Mouse (Mus musculus) CH12.LX (cell line): Measurements from ENCODE around the gene Rev3l. TPM values are rescaled to one million over a fixed set of nuclear protein-coding genes. Genes with fewer than 3 reads are reported as not detected.

ENCODE experiments used
- DNase-seq: peaks from one replicate; pipeline ENCODE4 v3.0.0-alpha.2; 2013; ENCODE audit errors: extremely low read depth
- H3K27ac ChIP-seq: 2 replicates; pipeline ENCODE4 v1.5.1; 2012; ENCODE audit warnings: low read depth, mild to moderate bottlenecking, control low read depth, moderate library complexity; ENCODE audit not compliant: insufficient read depth
- H3K27me3 ChIP-seq: replicated peaks from 2 replicates; pipeline ENCODE3; 2012; ENCODE audit warnings: inconsistent platforms
- H3K36me3 ChIP-seq, 2 experiments: replicated peaks in 1 of 2; 2 replicates each; pipeline versions ENCODE3 to v1.6.1; 2012; ENCODE audit warnings: inconsistent platforms in 1 of 2, low read length in 1 of 2, mild to moderate bottlenecking in 1 of 2, mixed read lengths in 1 of 2, moderate library complexity in 1 of 2; ENCODE audit not compliant: control insufficient read depth in 1 of 2, insufficient read depth in 1 of 2
- H3K4me1 ChIP-seq, 2 experiments: 2 replicates each; pipeline ENCODE4 v1.6.1; 2012; ENCODE audit warnings: inconsistent platforms in 1 of 2, moderate library complexity in 1 of 2; ENCODE audit not compliant: insufficient read depth in 2 of 2, control insufficient read depth in 1 of 2
- H3K4me2 ChIP-seq: 2 replicates; pipeline ENCODE4 v1.6.1; 2012; ENCODE audit warnings: low read depth, mild to moderate bottlenecking, control low read depth; ENCODE audit not compliant: poor library complexity, insufficient read depth, severe bottlenecking
- H3K4me3 ChIP-seq, 3 experiments: fragments of 150-350 bp in 1 of 3; sonication (generic) in 1 of 3; replicated peaks in 1 of 3; 2 replicates each; pipeline versions ENCODE3 to v1.5.1; 2011 to 2012; ENCODE audit warnings: low read depth in 2 of 3, low read length in 2 of 3, mild to moderate bottlenecking in 2 of 3, moderate library complexity in 2 of 3, control low read depth in 1 of 3, improper control_type of control experiment in 1 of 3, inconsistent platforms in 1 of 3, mixed read lengths in 1 of 3; ENCODE audit not compliant: poor library complexity in 1 of 3
- H3K79me2 ChIP-seq: replicated peaks from 2 replicates; pipeline ENCODE4 v1.6.1; 2012; ENCODE audit warnings: mild to moderate bottlenecking, moderate library complexity; ENCODE audit not compliant: control insufficient read depth, poor library complexity, insufficient read depth, severe bottlenecking; ENCODE audit errors: extremely low read depth
- H3K9ac ChIP-seq: 2 replicates; pipeline ENCODE4 v1.6.1; 2012; ENCODE audit warnings: low read depth, mild to moderate bottlenecking, control low read depth, moderate library complexity; ENCODE audit not compliant: insufficient read depth
- H3K9me3 ChIP-seq: replicated peaks from 2 replicates; pipeline ENCODE3; 2012; ENCODE audit warnings: low read length, inconsistent platforms, mixed read lengths
- CTCF ChIP-seq, 2 experiments: IDR thresholded peaks in 1 of 2; conservative IDR thresholded peaks in 1 of 2; 2 replicates each; pipeline ENCODE4 v1.5.1; 2011 to 2012; ENCODE audit warnings: low read depth in 2 of 2, low read length in 2 of 2, improper control_type of control experiment in 1 of 2, inconsistent platforms in 1 of 2, mild to moderate bottlenecking in 1 of 2, moderate library complexity in 1 of 2
- ELF1 ChIP-seq: IDR thresholded peaks from 2 replicates; pipeline ENCODE4 v1.6.1; 2014; ENCODE audit warnings: low read depth, mild to moderate bottlenecking, inconsistent platforms, low read length, improper control_type of control experiment
- EP300 ChIP-seq: IDR thresholded peaks from 2 replicates; pipeline ENCODE4 v1.6.1; 2011; ENCODE audit warnings: low read length, improper control_type of control experiment
- HCFC1 ChIP-seq: IDR thresholded peaks from 2 replicates; pipeline ENCODE4 v1.6.1; 2012; ENCODE audit warnings: low read depth, mild to moderate bottlenecking, inconsistent platforms, low read length, improper control_type of control experiment
- IRF4 ChIP-seq: IDR thresholded peaks from 2 replicates; pipeline ENCODE4 v1.6.1; 2014; ENCODE audit warnings: low read depth, mild to moderate bottlenecking, inconsistent platforms, low read length, improper control_type of control experiment
- JUND ChIP-seq: conservative IDR thresholded peaks from 2 replicates; pipeline ENCODE4 v1.6.1; 2011; ENCODE audit warnings: low read depth, low read length, improper control_type of control experiment
- KAT2A ChIP-seq: IDR thresholded peaks from 2 replicates; pipeline ENCODE4 v1.6.1; 2012; ENCODE audit warnings: low read length, improper control_type of control experiment, inconsistent platforms; ENCODE audit not compliant: insufficient replicate concordance
- MAFK ChIP-seq: IDR thresholded peaks from 2 replicates; pipeline ENCODE4 v1.6.1; 2011; ENCODE audit warnings: low read length, improper control_type of control experiment; ENCODE audit not compliant: insufficient replicate concordance
- MAX ChIP-seq: IDR thresholded peaks from 2 replicates; pipeline ENCODE4 v1.6.1; 2011; ENCODE audit warnings: low read length, improper control_type of control experiment
- MAZ ChIP-seq: IDR thresholded peaks from 2 replicates; pipeline ENCODE4 v1.6.1; 2012; ENCODE audit warnings: low read depth, mild to moderate bottlenecking, inconsistent platforms, low read length, improper control_type of control experiment, moderate library complexity
- MXI1 ChIP-seq: IDR thresholded peaks from 2 replicates; pipeline ENCODE4 v1.6.1; 2011; ENCODE audit warnings: mild to moderate bottlenecking, low read depth, low read length, improper control_type of control experiment
- MYC ChIP-seq: IDR thresholded peaks from 2 replicates; pipeline ENCODE4 v1.6.1; 2011; ENCODE audit warnings: low read depth, mild to moderate bottlenecking, improper control_type of control experiment, low read length
- NELFE ChIP-seq: IDR thresholded peaks from 2 replicates; pipeline ENCODE4 v1.6.1; 2011; ENCODE audit warnings: low read depth, low read length, improper control_type of control experiment
- PAX5 ChIP-seq: IDR thresholded peaks from 2 replicates; pipeline ENCODE4 v1.6.1; 2012; ENCODE audit warnings: low read length, inconsistent platforms, mixed read lengths
- POLR2A ChIP-seq: IDR thresholded peaks from 2 replicates; pipeline ENCODE4 v1.6.1; 2011; ENCODE audit warnings: low read depth, mild to moderate bottlenecking, improper control_type of control experiment, low read length
- POLR2AphosphoS2 ChIP-seq: IDR thresholded peaks from 2 replicates; pipeline ENCODE4 v1.6.1; 2011; ENCODE audit warnings: low read depth, low read length, improper control_type of control experiment
- RAD21 ChIP-seq: IDR thresholded peaks from 2 replicates; pipeline ENCODE4 v1.6.1; 2011; ENCODE audit warnings: low read depth, mild to moderate bottlenecking, low read length, improper control_type of control experiment, moderate library complexity
- TBP ChIP-seq: conservative IDR thresholded peaks from 2 replicates; pipeline ENCODE4 v1.6.1; 2011; ENCODE audit warnings: low read depth, low read length, improper control_type of control experiment
- TCF12 ChIP-seq: IDR thresholded peaks from 2 replicates; pipeline ENCODE4 v1.6.1; 2014; ENCODE audit warnings: low read depth, mild to moderate bottlenecking, inconsistent platforms, low read length, improper control_type of control experiment
- USF2 ChIP-seq: conservative IDR thresholded peaks from 2 replicates; pipeline ENCODE4 v1.6.1; 2011; ENCODE audit warnings: low read depth, low read length, improper control_type of control experiment
- ZKSCAN1 ChIP-seq: IDR thresholded peaks from 2 replicates; pipeline ENCODE4 v1.6.1; 2012; ENCODE audit warnings: low read depth, inconsistent platforms, low read length, improper control_type of control experiment, borderline replicate concordance
- dilution Hi-C: fragments of 300-500 bp; cut with MboI; formaldehyde crosslinking; loops from 2 replicates; pipeline ENCODE4 v1.14.3; 2020; ENCODE audit warnings: low sequenced_read_pairs; ENCODE audit not compliant: extremely low pct_unique_long_range_greater_than_20kb, extremely low pct_ligation_motif_present
- in situ Hi-C: fragments of 300-500 bp; cut with MboI; formaldehyde crosslinking; loops from 3 replicates; pipeline ENCODE4 v1.14.3; 2019; ENCODE audit warnings: low sequenced_read_pairs, low pct_ligation_motif_present, low pct_unique_long_range_greater_than_20kb, mixed read lengths
- polyA plus RNA-seq: library from polyadenylated mRNA; unstranded; fragments of >175 nt; gene quantifications from 2 replicates; pipeline ENCODE4 v1.2.1, GENCODE M21; 2012; ENCODE audit warnings: low read depth; ENCODE audit not compliant: insufficient read length
- total RNA-seq, 2 experiments: library from RNA; depleted of rRNA; stranded (reverse); fragments of 300-350 nt in 1 of 2; fragments of >200 nt in 1 of 2; gene quantifications; 2 replicates each; pipeline ENCODE4 v1.2.3; 2012 to 2014

Gene Rev3l
- total and polyA plus RNA-seq, 3 experiments: 11.0 to 18.0 (median 13.9) TPM

- in situ Hi-C loops: no loop called here
- H3K27me3 ChIP-seq: no peaks in the 10 kb centered on the region
- no peak overlapping the region for H3K4me3 ChIP-seq
- TF ChIP-seq RAD21 (peak; percentile 23), HCFC1 (no peak), CTCF (conservative IDR thresholded peaks at IDR 0.05 in 1 of 2, IDR thresholded peaks at IDR 0.05 in 1 of 2; ENCODE audit: low read depth in 2 of 2, low read length in 2 of 2) (peak in 1 of 2 experiments; percentile 26; a peak in 1 of 4 replicates)
- TF ChIP-seq, all 38 proteins: peak for 2
- Histone ChIP-seq H3K27ac (no peak overlapping the region), H3K4me1 (peaks cover 2 to 48% of the 10 kb centered on the region in 2 experiments; a peak in 2 of 4 replicates), H3K4me2 (no peak overlapping the region), H3K9ac (no peak overlapping the region), H3K79me2 (no peaks in the 10 kb centered on the region), H3K9me3 (no peaks in the 10 kb centered on the region), H3K36me3 (no peaks in the 10 kb centered on the region)
- dilution Hi-C loops: no loop called here
- DNase-seq: peak; percentile 63
Observed at GRCm38 (mm10) chr10:39686811-39687210, 45.1 kb upstream of the Rev3l start.

DNA sequence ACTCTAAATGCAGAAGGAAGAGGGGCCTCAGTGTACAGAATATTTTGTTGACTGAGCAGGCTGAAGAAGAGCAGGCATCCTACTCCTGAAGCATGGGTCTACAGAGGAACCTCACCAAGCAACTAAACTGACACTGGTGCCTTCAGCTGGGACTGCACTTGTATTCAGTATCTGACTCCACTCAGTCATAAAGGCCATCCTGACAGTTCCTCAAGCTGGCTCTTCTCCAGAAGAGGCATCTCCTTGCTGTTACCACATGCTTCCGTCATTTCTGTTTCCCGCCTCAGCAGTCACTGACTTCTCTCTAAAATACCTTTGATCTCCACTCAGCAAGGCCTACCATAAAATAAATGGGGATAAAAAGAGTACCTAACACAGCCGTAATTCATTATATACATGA is 44.1 kb upstream of the Rev3l start:
- no peak for TF ChIP-seq TCF12
- TF ChIP-seq ZKSCAN1: no peak
- TF ChIP-seq ELF1: no peak
- no peak for TF ChIP-seq POLR2AphosphoS2
- TF ChIP-seq TBP: no peak
- TF ChIP-seq MYC: no peak
- TF ChIP-seq RAD21: no peak
- no peak for TF ChIP-seq POLR2A
- no peak for TF ChIP-seq IRF4
- TF ChIP-seq PAX5: no peak
- TF ChIP-seq MAFK: no peak
- no peak for TF ChIP-seq JUND
- no peak for TF ChIP-seq USF2
- no peak for TF ChIP-seq NELFE
- no peak for TF ChIP-seq MAX
- TF ChIP-seq EP300: no peak
- no peak for TF ChIP-seq MXI1
- TF ChIP-seq MAZ: no peak
- TF ChIP-seq KAT2A: no peak
- Histone ChIP-seq H3K79me2 (no peaks in the 10 kb centered on the region), H3K27me3 (no peaks in the 10 kb centered on the region), H3K27ac (no peak overlapping the region), H3K4me2 (no peak overlapping the region), H3K9me3 (no peaks in the 10 kb centered on the region), H3K36me3 (no peaks in the 10 kb centered on the region), H3K4me1 (peaks cover 5 to 58% of the 10 kb centered on the region in 2 experiments), H3K4me3 (no peak overlapping the region), H3K9ac (no peak overlapping the region)
- no peak for DNase-seq
- in situ Hi-C loops: no loop called here
- dilution Hi-C loops: no loop called here
